Mouse (Mus musculus) naive thymus-derived CD4-positive, alpha-beta T cell, adult 2 months (primary cell): ENCODE measurements around the gene Dvl2.
"Not testable (repeated sequence)": the region's sequence is repeated elsewhere in the genome, so short reads cannot be mapped to it uniquely, and the experiment has no call there.

Source experiments
- DNase-seq: peaks from one replicate; pipeline ENCODE4 v3.0.0-alpha.2; 2011; ENCODE audit warnings: low read depth

Gene Dvl2

DNA sequence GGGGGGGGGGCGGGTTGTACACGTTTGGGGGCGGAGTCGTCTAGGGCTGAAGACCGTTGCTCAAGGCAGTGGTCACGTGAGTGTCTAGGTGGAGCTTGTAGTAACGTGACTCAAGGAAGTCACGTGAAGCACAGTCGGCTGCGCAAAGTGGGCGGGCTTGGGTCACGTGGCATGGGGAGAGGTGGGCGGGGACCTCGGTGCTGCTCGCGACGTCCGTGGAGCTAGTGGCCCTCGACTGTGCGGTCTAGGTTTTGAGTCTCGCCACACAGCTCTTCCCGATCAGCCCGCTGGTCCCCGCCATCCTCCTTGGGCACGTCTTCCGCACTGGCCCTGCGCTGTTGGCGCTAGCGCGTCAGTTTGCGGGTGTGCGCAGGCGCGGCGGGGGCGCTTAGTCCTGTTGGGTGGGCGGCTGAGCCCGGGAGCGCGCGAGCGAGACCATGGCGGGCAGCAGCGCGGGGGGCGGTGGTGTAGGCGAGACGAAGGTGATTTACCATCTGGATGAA is at the start of gene Dvl2:
Dvl2 (plus strand) TSS at position 200 of the 503 bp plus-strand sequence.
- DNase-seq = peak; percentile 95

- DNase-seq = no peak
Observed at GRCm38 (mm10) chr11:69950807-69951459, 49.5 kb upstream of the Dvl2 start.

GRCm38 (mm10) chr11:69952274-69952673 is 48.1 kb upstream of the Dvl2 start:
- no peak for DNase-seq

DNA sequence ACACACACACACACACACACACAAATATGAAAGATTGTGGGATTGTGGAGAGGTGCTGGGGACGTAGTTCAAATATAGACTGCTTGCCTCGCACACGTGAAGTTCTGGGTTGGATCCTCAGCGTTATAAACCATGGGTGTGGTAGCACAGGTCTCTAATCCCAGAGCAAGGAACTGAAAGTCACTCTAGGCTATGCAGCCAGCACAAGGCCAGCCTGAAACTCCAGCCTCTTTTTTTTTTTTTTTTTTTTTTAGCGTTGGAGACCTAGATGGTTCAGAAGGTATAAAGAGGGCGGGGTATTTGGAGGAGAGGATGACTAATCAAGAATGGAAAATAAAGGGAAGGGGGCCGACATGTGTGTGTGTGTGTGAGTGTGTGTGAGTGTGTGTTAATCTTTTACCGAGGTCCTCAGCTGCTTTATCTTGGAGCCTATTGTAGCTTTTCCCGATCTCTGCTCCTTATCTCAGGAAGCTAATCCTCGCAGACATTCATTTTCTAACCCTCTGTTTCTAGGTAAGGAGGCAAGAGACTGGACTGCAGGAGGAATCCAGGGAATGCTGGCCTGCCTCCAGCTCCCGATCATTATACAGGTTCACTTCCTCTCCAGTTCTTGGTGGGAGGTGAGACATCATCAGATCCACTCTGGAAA is 47.0 kb upstream of the Dvl2 start:
- DNase-seq = no peak

GRCm38 (mm10) chr11:69955618-69956017 is 44.8 kb upstream of the Dvl2 start:
- DNase-seq = not testable (repeated sequence)

- DNase-seq = no peak
Observed at GRCm38 (mm10) chr11:69956218-69956617, 44.2 kb upstream of the Dvl2 start.

DNA sequence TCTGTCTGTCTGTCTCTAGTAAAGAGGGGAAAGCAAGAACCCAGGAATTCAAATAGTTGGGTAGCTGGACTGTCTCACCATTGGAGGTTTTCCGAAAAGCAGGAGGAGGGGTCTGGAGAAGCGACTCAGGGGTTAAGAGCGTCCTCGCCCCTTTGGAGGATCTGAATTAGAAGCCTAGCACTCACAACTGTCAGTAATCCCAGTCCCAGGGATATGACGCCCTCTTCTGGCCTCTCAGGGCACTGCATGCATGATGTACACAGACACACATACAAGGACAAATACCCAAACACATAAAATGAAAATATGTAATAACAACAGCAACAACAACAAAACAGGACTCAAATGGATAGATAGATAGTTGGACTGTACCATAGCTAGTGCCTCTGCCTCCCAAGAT is 39.8 kb upstream of the Dvl2 start:
- DNase-seq = peak; percentile 36

DNA sequence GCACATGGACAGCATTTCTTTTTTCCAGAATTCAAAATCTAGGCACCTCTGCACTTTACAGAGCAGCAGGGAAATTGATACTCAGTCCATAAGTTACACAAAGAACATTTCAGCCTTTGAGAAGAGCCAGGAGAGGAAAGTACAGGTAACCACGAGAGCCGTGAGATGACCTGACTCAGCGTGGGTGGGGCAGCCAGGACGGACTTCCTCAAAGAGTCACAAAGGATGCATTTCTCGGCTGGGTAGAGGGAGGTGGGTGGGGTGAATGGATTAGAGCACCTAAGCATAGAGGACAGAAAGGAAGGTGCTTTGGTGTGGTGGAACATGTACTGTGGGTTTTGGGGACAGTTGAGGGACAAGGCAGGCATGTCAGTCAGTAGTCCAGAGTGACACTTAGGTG is 38.6 kb upstream of the Dvl2 start:
- DNase-seq = no peak

DNA sequence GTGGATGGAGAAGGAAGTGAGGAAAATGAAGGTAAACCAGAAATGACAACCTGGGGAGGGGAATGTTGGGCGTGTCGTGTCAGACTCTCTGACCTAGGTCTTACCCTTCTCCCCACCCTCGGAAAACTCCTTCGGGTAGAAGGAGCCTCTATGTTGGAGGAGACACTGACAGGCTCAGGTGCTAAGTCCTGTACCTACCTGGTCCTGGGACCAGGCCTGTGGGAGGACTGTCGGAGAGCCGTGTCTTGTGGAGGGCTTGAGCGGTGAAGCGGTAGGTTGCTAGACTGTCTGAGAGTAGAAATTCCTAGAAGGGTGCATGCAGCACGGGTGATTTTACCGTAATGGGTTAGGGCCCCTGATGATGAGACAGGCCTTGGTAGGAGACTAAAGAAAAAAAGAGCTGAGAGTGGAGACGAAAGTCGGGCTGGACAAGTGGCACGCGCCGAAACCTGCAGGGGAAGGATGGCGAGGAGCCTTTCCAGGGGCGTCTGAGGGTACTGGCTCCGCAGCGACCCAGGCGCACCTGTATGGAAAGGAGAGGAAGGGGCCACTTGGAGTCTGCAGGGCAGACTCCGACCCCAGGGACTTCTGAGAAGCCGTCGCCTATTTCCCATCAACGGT is 35.6 kb upstream of the Dvl2 start, which contains the start of gene Cldn7:
Cldn7 (plus strand) TSS at position 130 of the 621 bp plus-strand sequence.
- no peak for DNase-seq

- no peak for DNase-seq
Observed at GRCm38 (mm10) chr11:69965271-69966005, 35.0 kb upstream of the Dvl2 start.

GRCm38 (mm10) chr11:69966006-69966859 is 34.2 kb upstream of the Dvl2 start:
- no peak for DNase-seq

- DNase-seq = no peak
Observed at GRCm38 (mm10) chr11:69966860-69967517, 33.4 kb upstream of the Dvl2 start.

- DNase-seq = no peak
Observed at GRCm38 (mm10) chr11:69968793-69969192, 31.6 kb upstream of the Dvl2 start.

- no peak for DNase-seq
Observed at GRCm38 (mm10) chr11:69970222-69970621, 30.2 kb upstream of the Dvl2 start.

GRCm38 (mm10) chr11:69970775-69971174 is 29.6 kb upstream of the Dvl2 start:
- DNase-seq = no peak

DNA sequence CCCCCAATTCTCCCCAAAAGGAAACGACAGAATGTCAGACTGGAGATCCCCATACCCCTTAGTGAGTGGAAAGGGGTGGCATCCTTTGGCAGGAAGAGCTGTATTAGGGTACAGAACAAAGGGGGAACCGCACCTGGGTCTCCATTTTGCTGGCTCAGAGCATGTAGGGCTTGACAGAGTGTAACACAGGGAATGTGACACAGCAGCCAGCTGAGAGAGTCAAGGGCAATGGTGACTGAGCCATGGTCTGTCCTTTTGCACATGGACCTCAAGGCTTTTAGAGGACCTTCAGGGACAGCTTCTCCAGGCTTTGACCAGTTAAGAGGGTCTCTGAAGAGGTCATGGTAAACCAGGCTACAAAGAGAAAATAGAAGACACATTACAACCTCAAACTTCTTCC is 25.5 kb upstream of the Dvl2 start:
- DNase-seq = no peak

- no peak for DNase-seq
Observed at GRCm38 (mm10) chr11:69976271-69976670, 24.1 kb upstream of the Dvl2 start.

DNA sequence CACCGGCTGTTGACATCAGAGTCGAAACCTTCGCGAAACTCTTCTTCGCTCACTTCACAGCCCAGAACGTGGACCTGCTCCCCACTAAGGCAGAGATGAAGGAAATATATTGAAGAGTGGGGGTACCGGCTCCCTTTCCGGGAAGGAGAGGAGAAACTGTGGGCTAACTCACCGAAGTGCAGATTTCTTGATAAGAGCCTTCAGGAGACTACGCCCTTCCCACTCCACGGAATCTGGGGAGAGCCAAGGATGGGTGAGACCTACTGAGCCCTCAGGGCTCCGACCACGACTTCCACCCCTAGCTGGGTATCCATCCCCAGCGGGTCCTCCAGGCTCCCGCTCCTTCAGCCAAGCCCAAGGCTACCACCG is 20.6 kb upstream of the Dvl2 start:
- DNase-seq = no peak

DNA sequence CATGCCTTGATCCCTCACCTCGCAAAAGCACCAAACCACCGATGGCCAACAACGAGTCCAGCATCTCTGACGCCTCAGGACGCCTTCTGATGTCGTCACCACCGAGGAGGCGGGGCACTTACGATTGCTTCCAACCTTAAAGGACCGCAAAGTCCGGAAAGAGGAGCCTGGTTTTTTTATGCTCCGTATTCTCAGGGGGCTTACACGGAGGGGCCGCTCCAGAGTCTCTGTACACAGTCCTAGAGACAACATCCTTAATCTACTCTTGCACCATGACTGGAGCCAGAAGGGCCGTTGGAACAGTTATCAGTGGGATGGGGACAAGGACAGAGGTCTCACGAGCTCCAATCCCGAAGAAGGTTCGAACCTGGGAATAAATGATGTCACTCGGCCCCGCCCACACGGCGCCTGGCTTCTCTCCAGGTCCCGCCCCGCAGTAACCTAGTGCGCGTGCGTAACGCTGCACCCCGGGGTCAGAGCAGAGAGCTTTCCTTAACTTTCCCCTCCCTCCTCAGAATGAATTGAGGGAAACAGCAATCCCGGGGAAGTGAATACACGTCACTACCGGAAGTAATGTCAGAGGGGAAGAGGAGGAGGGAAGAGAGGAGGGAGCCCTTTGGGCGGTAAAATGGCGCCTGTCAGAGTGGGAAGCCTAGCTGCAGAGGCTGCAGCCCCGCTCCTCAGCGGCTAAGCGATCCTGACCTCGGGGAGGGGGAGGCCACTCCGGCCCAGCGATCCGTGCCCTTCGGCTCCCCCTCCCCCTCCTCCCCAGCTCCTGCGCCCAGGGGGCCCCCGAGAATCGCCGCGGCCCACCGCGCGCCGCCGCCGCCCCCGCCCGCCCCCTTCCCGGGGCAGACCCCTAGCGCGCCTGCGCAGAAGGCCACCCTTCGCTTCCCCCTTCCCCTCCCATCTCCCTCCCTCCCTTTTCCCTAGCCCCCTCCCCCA is 19.9 kb upstream of the Dvl2 start:
- DNase-seq = peak; percentile 94
